Mouse (Mus musculus): ENCODE results near the gene Creb3l4.

GRCm38 (mm10) chr3:90272170-90272569, 28.9 kb upstream of the Creb3l4 start:
- TF ChIP-seq CTCF (IDR thresholded peaks at IDR 0.05; ENCODE audit: borderline replicate concordance, control insufficient read depth, extremely low read depth, insufficient read depth, low read length, poor library complexity): no peak
- TF ChIP-seq POLR2A (IDR thresholded peaks at IDR 0.05; ENCODE audit: control insufficient read depth, extremely low read depth, insufficient read depth, low read length, poor library complexity): no peak

All from thymus, adult 2 months (tissue).